Mouse (Mus musculus) thymus, postnatal 25 days (tissue): ENCODE measurements around the gene Gm10778.
A peak's percentile ranks its signal among the peaks of the same experiment; 100 is the strongest.

Source experiments
- DNase-seq: peaks from one replicate; pipeline ENCODE4 v3.0.0; 2022

Gene Gm10778

GRCm38 (mm10) chr10:81648803-81649775, at the start of gene Gm10778:
TSS of gene Gm10778 (plus strand) at chr10:81649059.
- DNase-seq = peak; percentile 86

- DNase-seq = peak; percentile 32
These were observed 49.2 kb upstream of the Gm10778 start for GRCm38 (mm10) chr10:81599630-81600029.

GRCm38 (mm10) chr10:81600096-81600495, 48.8 kb upstream of the Gm10778 start:
- DNase-seq = no peak

GRCm38 (mm10) chr10:81600738-81601203, 48.1 kb upstream of the Gm10778 start, which contains the start of gene Tle6:
TSS of gene Tle6 (minus strand) at chr10:81601073.
- peak; percentile 96 for DNase-seq

- no peak for DNase-seq
These were observed 47.4 kb upstream of the Gm10778 start for GRCm38 (mm10) chr10:81601396-81601905.

GRCm38 (mm10) chr10:81602741-81603151, 46.1 kb upstream of the Gm10778 start:
- DNase-seq = peak; percentile 62

GRCm38 (mm10) chr10:81604019-81604967, 44.6 kb upstream of the Gm10778 start:
- DNase-seq = no peak

GRCm38 (mm10) chr10:81604968-81605665, 43.7 kb upstream of the Gm10778 start:
- DNase-seq = peak; percentile 90

GRCm38 (mm10) chr10:81605666-81605973, 43.2 kb upstream of the Gm10778 start:
- no peak for DNase-seq

GRCm38 (mm10) chr10:81605974-81606751, 42.7 kb upstream of the Gm10778 start, which contains the start of gene BC025920:
TSS of gene BC025920 (plus strand) at chr10:81606270.
- peak; percentile 81 for DNase-seq

GRCm38 (mm10) chr10:81608308-81608707, 40.6 kb upstream of the Gm10778 start:
- no peak for DNase-seq

GRCm38 (mm10) chr10:81612779-81613178, 36.1 kb upstream of the Gm10778 start:
- no peak for DNase-seq

- DNase-seq = no peak
These were observed 33.4 kb upstream of the Gm10778 start for GRCm38 (mm10) chr10:81615486-81615885.

- no peak for DNase-seq
These were observed 28.9 kb upstream of the Gm10778 start for GRCm38 (mm10) chr10:81619976-81620375.

GRCm38 (mm10) chr10:81620786-81621185, 28.1 kb upstream of the Gm10778 start:
- DNase-seq = no peak

- DNase-seq = no peak
These were observed 25.4 kb upstream of the Gm10778 start for GRCm38 (mm10) chr10:81623441-81623840.

GRCm38 (mm10) chr10:81626101-81626993, 22.5 kb upstream of the Gm10778 start:
- no peak for DNase-seq

GRCm38 (mm10) chr10:81626994-81627835, 21.6 kb upstream of the Gm10778 start, which contains the start of gene Sirt6:
TSS of gene Sirt6 (minus strand) at chr10:81627797.
- DNase-seq = peak; percentile 92

- no peak for DNase-seq
These were observed 21.0 kb upstream of the Gm10778 start for GRCm38 (mm10) chr10:81627836-81628220.
